Mouse (Mus musculus) forelimb bud, embryonic 11.5 days (tissue): ENCODE measurements at regions not wholly inside any gene's neighbourhood (a gene's known extent, or its start where the extent isn't known, plus 50 kb on each side); places are given as distances from the start of the nearest gene placed in this dataset.
"Not testable (repeated sequence)": the region's sequence is repeated elsewhere in the genome, so short reads cannot be mapped to it uniquely, and the experiment has no call there.

Source experiments
- DNase-seq: peaks from one replicate; pipeline ENCODE4 v3.0.0-alpha.2; 2012; ENCODE audit warnings: low read depth, low spot score

GRCm38 (mm10) chr15:8767624-8768571, 57.3 kb upstream of the Slc1a3 start:
- DNase-seq: no peak

- not testable (repeated sequence) for DNase-seq
Measured at GRCm38 (mm10) chr15:8766208-8766607, 55.6 kb upstream of the Slc1a3 start.

GRCm38 (mm10) chr15:8761741-8762271, 51.2 kb upstream of the Slc1a3 start:
- no peak for DNase-seq

GRCm38 (mm10) chr15:8761132-8761531, 50.6 kb upstream of the Slc1a3 start:
- no peak for DNase-seq
